8 mouse cellular contexts compared by ENCODE assay signal in genomic region chr6:87997706-87998265, GRCm38 (mm10). TPM values are rescaled to one million over a fixed set of nuclear protein-coding genes. Genes with fewer than 3 reads are reported as not detected.
A peak's percentile ranks its signal among the peaks of the same experiment; 100 is the strongest.
DNase-seq lines count a peak whose midpoint lies in the region; ATAC-seq and TF ChIP-seq lines count a peak whose summit lies in the region.

No protein-coding gene starts in this region.

- TF ChIP-seq CTCF in E14TG2a.4 (conservative IDR thresholded peaks at IDR 0.05; ENCODE audit: low read length) = peak; percentile 85
- peak; percentile 81 for TF ChIP-seq CTCF in brain, embryonic 14.5 days (IDR thresholded peaks at IDR 0.05; ENCODE audit: borderline replicate concordance, extremely low read depth, insufficient read depth, insufficient read length)

- WGBS in forebrain, embryonic 12.5 days = 64% methylated on average over 7 of the region's 7 CpGs
- WGBS in hindbrain, embryonic 11.5 days = 63% methylated on average over 7 of the region's 7 CpGs

- H3K36me3 ChIP-seq in E14TG2a.4 (ENCODE audit: insufficient read depth, low read length) = peaks cover 60% of the 10 kb centered on the region
- peaks cover 39% of the 10 kb centered on the region for H3K36me3 ChIP-seq in forebrain, embryonic 12.5 days (replicated peaks)
- peaks cover 5% of the 10 kb centered on the region; the same call in 1 of the 2 replicates for H3K36me3 ChIP-seq in hindbrain, embryonic 11.5 days (ENCODE audit: control insufficient read depth, insufficient read depth, low read length)

- no peak for TF ChIP-seq POLR2A in brain, embryonic 14.5 days (IDR thresholded peaks at IDR 0.05; ENCODE audit: borderline replicate concordance, extremely low read depth, insufficient read depth, insufficient read length, poor library complexity, severe bottlenecking)

- H3K27me3 ChIP-seq in E14TG2a.4 (ENCODE audit: insufficient read depth, low read length) = no peaks in the 10 kb centered on the region
- H3K27me3 ChIP-seq in forebrain, embryonic 12.5 days = no peaks in the 10 kb centered on the region
- no peaks in the 10 kb centered on the region for H3K27me3 ChIP-seq in hindbrain, embryonic 11.5 days (ENCODE audit: control insufficient read depth, insufficient read depth, low read length)

- H3K27ac ChIP-seq in forebrain, embryonic 12.5 days = no peak overlapping the region
- H3K27ac ChIP-seq in hindbrain, embryonic 11.5 days (ENCODE audit: low read depth, low read length) = no peak overlapping the region

- no peak overlapping the region for H3K4me2 ChIP-seq in forebrain, embryonic 12.5 days
- no peak overlapping the region for H3K4me2 ChIP-seq in hindbrain, embryonic 11.5 days (replicated peaks; ENCODE audit: low read depth, low read length)

- H3K4me1 ChIP-seq in E14TG2a.4 (replicated peaks; ENCODE audit: low read depth, low read length) = peaks cover 50% of the 10 kb centered on the region
- H3K4me1 ChIP-seq in forebrain, embryonic 12.5 days = peaks cover 19% of the 10 kb centered on the region
- H3K4me1 ChIP-seq in hindbrain, embryonic 11.5 days (replicated peaks; ENCODE audit: control insufficient read depth, insufficient read depth, low read length) = peaks cover 8% of the 10 kb centered on the region

- DNase-seq in brain, embryonic 14.5 days (ENCODE audit: low read depth) = peak; percentile 82
- peak; percentile 89 for DNase-seq in hindbrain, embryonic 11.5 days (ENCODE audit: low spot score)
- DNase-seq in layer of hippocampus, postnatal 10 days (ENCODE audit: low spot score in 2 of 2) = peak; percentile 87
- peak; percentile 85 for DNase-seq in lung, postnatal 14 days
- peak; percentile 23 for DNase-seq in retina, adult 2 months (ENCODE audit: low read depth, low spot score)
- peak; percentile 66 for DNase-seq in thymus, postnatal 25 days

- H3K9me3 ChIP-seq in E14TG2a.4 (ENCODE audit: low read length) = no peaks in the 10 kb centered on the region
- no peaks in the 10 kb centered on the region for H3K9me3 ChIP-seq in forebrain, embryonic 12.5 days
- no peaks in the 10 kb centered on the region for H3K9me3 ChIP-seq in hindbrain, embryonic 11.5 days (ENCODE audit: control insufficient read depth, low read length)

- H3K4me3 ChIP-seq in E14TG2a.4 (replicated peaks; ENCODE audit: low read length) = no peak overlapping the region
- no peak overlapping the region for H3K4me3 ChIP-seq in forebrain, embryonic 12.5 days (replicated peaks)
- H3K4me3 ChIP-seq in hindbrain, embryonic 11.5 days (ENCODE audit: low read depth, low read length) = no peak overlapping the region

- H3K9ac ChIP-seq in forebrain, embryonic 12.5 days = no peak overlapping the region
- H3K9ac ChIP-seq in hindbrain, embryonic 11.5 days (ENCODE audit: low read depth, low read length) = no peak overlapping the region

- peak; percentile 47 for ATAC-seq in forebrain, embryonic 12.5 days (ENCODE audit: low FRiP score)
- peak; percentile 58 for ATAC-seq in hindbrain, embryonic 11.5 days (ENCODE audit: low FRiP score)

RNA-seq across cellular contexts. Expression of gene H1fx, which starts 16.3 kb away (rescaled TPM):
- 153 and 175 TPM in 2 replicates for polyA plus RNA-seq in brain, embryonic 14.5 days (2012; rRNA removed)
- 47.5 and 97.0 TPM in 2 replicates for polyA plus RNA-seq in forebrain, embryonic 12.5 days (2016; fragmentation: Nextera tagmentation; extraction: Ambion mirVana)
- polyA plus RNA-seq in hindbrain, embryonic 11.5 days (2014; fragmentation: Nextera tagmentation; extraction: Ambion mirVana) = 41.3 and 74.2 TPM in 2 replicates
- 10 to 100 TPM; 89.7 to 93.5 TPM for total RNA-seq in layer of hippocampus, postnatal 10 days (2021)

RNA-seq across cellular contexts. Expression of gene Rab7, which starts 47.3 kb away (rescaled TPM):
- polyA plus RNA-seq in brain, embryonic 14.5 days (2012; rRNA removed) = 243 and 306 TPM in 2 replicates
- polyA plus RNA-seq in forebrain, embryonic 12.5 days (2016; fragmentation: Nextera tagmentation; extraction: Ambion mirVana) = 206 and 217 TPM in 2 replicates
- polyA plus RNA-seq in hindbrain, embryonic 11.5 days (2014; fragmentation: Nextera tagmentation; extraction: Ambion mirVana) = 273 and 288 TPM in 2 replicates
- total RNA-seq in layer of hippocampus, postnatal 10 days (2021) = 100 to 1,000 TPM; 290 to 295 TPM

Comparison
In these comparisons a context has a peak if more than half of its experiments do, and no peak if none do; other contexts are left out.
1. DNase-seq: peak in every context shown above with its lines; median percentile 89 in hindbrain, embryonic 11.5 days; 87 in layer of hippocampus, postnatal 10 days; 85 in lung, postnatal 14 days; 82 in brain, embryonic 14.5 days; 66 in thymus, postnatal 25 days; 23 in retina, adult 2 months.